Mouse (Mus musculus): Measurements from ENCODE around the gene Caps2. TPM values are rescaled to one million over a fixed set of nuclear protein-coding genes. Genes with fewer than 3 reads are reported as not detected.
"Not testable (repeated sequence)": the region's sequence is repeated elsewhere in the genome, so short reads cannot be mapped to it uniquely, and the experiment has no call there.

Gene Caps2
- 0.21 and 0.23 TPM in 2 replicates for polyA plus RNA-seq (2016; fragmentation: Nextera tagmentation; extraction: Ambion mirVana)

DNA sequence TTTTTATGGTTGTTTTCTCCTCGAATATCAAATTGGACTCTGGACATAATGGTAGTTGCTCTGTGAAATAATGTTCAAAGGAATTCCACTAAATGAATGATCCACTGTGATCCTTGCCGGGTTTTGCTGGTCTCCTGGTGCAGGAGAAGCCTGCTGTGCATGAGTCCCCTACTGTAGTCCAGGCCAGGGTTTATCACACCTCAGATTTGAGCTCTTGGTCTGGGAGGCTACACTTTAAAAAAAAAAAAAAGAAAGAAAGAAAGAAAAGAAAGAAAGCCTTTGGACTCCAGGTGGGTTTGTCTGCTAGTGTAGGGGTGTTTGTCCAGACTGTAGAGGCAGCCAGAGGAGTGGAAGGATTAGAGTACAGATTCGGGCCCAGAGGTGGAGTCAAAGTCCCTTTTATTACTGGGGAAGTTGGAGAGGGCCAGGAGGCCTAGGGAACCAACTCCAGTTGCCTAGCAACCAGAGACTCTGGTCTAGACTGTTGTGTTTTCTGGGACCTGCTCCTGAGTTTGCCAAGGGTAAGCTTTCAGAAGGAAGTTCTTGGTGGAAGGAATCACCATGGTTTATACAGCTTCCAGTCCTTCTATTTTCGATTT, at the start of gene Caps2:
Gene Caps2, plus strand, starts transcription at position 454 of the 599 bp plus-strand sequence.
- H3K4me1 ChIP-seq = 0 out of 2 replicates have a peak, but pooled peaks cover 4% of the 10 kb centered on the region
- no peaks in the 10 kb centered on the region for H3K9me3 ChIP-seq
- WGBS = 36% methylated on average over 4 of the region's 4 CpGs
- DNase-seq (ENCODE audit: low spot score) = peak; percentile 75
- H3K27me3 ChIP-seq (ENCODE audit: insufficient read depth, poor library complexity, severe bottlenecking) = no peaks in the 10 kb centered on the region
- peak within 1 kb of the TSS; percentile 32; the same call in 1 of the 2 replicates for H3K4me3 ChIP-seq
- no peaks in the 10 kb centered on the region for H3K36me3 ChIP-seq
- peak within 1 kb of the TSS; percentile 62 for H3K27ac ChIP-seq

GRCm38 (mm10) chr10:112125090-112125489, 38.3 kb upstream of the Caps2 start:
- not testable (repeated sequence) for H3K4me3 ChIP-seq; H3K4me1 ChIP-seq; H3K27me3 ChIP-seq (ENCODE audit: insufficient read depth, poor library complexity, severe bottlenecking); DNase-seq (ENCODE audit: low spot score); H3K27ac ChIP-seq; H3K36me3 ChIP-seq; H3K9me3 ChIP-seq
- WGBS = 72% methylated on average over 2 of the region's 2 CpGs

DNA sequence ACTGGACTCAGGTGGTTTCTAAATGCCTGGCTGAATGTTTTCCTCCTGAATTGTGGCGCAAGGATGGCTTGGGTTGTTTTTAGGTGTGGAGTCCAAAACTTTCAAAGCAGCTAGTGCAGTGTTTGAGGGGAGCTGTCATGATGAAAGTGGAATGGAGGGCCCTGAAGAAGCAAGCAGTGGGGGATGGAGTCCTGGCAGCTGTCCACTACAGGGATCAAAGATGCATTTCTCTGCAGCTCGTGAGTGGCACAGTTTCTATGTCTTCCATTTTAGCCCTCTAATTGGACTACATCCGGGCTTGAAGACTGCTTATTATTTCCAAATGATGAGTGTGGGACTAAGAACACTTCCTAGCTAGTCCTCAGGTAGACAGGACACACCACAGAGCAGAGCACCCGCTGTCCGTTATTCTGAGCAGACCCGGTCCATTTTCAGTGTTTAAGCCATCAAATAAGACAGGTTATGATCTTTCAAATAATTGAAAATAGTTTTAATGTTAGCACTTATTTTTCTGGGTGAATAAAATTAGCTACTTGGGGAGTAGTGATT, 35.7 kb upstream of the Caps2 start:
- H3K4me3 ChIP-seq; H3K36me3 ChIP-seq; H3K27ac ChIP-seq; DNase-seq (ENCODE audit: low spot score); H3K27me3 ChIP-seq (ENCODE audit: insufficient read depth, poor library complexity, severe bottlenecking); H3K4me1 ChIP-seq; H3K9me3 ChIP-seq: not testable (repeated sequence)
- WGBS = 80% methylated on average over 6 of the region's 6 CpGs

GRCm38 (mm10) chr10:112132194-112132593, 31.2 kb upstream of the Caps2 start:
- Histone ChIP-seq H3K27ac (no peak overlapping the region), H3K4me3 (no peak overlapping the region), H3K4me1 (no peaks in the 10 kb centered on the region), H3K27me3 (ENCODE audit: insufficient read depth, poor library complexity, severe bottlenecking) (no peaks in the 10 kb centered on the region), H3K36me3 (no peaks in the 10 kb centered on the region), H3K9me3 (no peaks in the 10 kb centered on the region)
- DNase-seq (ENCODE audit: low spot score) = no peak
- WGBS = 83% methylated on average over 3 of the region's 3 CpGs

- Histone ChIP-seq H3K27me3 (ENCODE audit: insufficient read depth, poor library complexity, severe bottlenecking) (no peaks in the 10 kb centered on the region), H3K9me3 (no peaks in the 10 kb centered on the region), H3K27ac (no peak overlapping the region), H3K4me3 (peak overlapping the region; percentile 39), H3K4me1 (no peaks in the 10 kb centered on the region), H3K36me3 (no peaks in the 10 kb centered on the region)
- peak; percentile 86 for DNase-seq (ENCODE audit: low spot score)
- 17% methylated on average over 9 of the region's 9 CpGs for WGBS
These were observed 25.2 kb upstream of the Caps2 start for GRCm38 (mm10) chr10:112138050-112138870.

- Histone ChIP-seq H3K36me3 (no peaks in the 10 kb centered on the region), H3K9me3 (no peaks in the 10 kb centered on the region), H3K27ac (no peak overlapping the region), H3K27me3 (ENCODE audit: insufficient read depth, poor library complexity, severe bottlenecking) (no peaks in the 10 kb centered on the region), H3K4me3 (peak overlapping the region; percentile 39), H3K4me1 (no peaks in the 10 kb centered on the region)
- 42% methylated on average over 6 of the region's 6 CpGs for WGBS
- DNase-seq (ENCODE audit: low spot score) = no peak
These were observed 24.5 kb upstream of the Caps2 start for GRCm38 (mm10) chr10:112138871-112139430.

DNA sequence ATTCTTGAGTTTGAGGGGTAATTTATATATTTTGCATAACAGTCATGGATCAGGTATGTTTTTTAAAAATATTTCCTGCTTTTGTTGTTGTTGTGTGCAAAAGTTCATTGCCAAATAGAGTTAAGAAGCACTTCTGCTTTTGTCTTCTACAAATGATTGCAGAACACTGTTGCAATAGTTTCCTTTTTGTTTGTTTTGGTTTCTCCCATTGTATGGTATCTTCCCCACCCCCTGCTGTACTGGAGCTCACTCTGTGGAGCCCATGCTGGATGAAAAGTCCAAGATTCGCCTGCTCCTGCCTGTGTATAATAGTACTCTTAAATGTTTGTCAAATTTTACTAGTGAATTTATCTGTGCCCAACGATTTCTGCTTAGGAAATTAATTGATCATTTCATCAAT, 23.6 kb upstream of the Caps2 start:
- no peaks in the 10 kb centered on the region for H3K4me1 ChIP-seq
- no peaks in the 10 kb centered on the region for H3K9me3 ChIP-seq
- H3K27me3 ChIP-seq (ENCODE audit: insufficient read depth, poor library complexity, severe bottlenecking) = no peaks in the 10 kb centered on the region
- no peak overlapping the region for H3K4me3 ChIP-seq
- H3K36me3 ChIP-seq = no peaks in the 10 kb centered on the region
- 50% methylated on average over 2 of the region's 2 CpGs for WGBS
- H3K27ac ChIP-seq = no peak overlapping the region
- no peak for DNase-seq (ENCODE audit: low spot score)

DNA sequence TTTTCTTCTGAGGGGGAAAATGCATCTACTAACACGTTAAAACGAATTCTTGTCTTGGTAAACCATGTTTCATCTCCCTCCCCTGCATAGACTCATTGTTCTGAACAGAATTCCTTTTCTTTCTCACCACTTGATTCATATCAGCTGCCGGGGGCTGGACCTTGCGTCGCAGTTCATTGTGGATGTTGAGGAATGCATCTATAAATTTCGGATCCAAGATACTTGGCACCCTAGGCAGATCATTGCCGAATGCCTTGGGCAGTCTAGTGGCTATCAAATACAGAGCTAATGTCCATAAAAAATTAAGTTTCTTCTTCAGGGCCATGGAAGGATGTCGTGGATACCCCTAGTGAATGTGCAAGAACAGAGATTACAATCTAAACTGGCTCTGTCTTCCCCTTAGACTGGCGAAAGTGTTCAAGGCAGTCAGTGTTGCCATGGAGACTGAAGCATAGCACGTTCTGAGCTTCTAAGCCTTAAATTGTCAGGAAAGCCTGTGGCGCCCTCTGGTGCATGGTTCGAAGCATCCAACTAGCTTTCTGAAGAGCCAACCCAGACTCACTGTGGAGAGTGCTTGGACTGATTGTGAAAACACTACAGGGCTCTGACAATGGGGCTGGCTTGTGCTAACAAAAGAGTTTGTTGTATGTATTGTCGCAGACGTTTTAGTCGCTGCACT, 3.4 kb upstream of the Caps2 start, which contains the start of gene Glipr1l3:
Gene Glipr1l3, minus strand, starts transcription at position 446 of the 679 bp plus-strand sequence.
- H3K9me3 ChIP-seq, H3K36me3 ChIP-seq: not testable (repeated sequence)
- 32% methylated on average over 15 of the region's 15 CpGs for WGBS

DNA sequence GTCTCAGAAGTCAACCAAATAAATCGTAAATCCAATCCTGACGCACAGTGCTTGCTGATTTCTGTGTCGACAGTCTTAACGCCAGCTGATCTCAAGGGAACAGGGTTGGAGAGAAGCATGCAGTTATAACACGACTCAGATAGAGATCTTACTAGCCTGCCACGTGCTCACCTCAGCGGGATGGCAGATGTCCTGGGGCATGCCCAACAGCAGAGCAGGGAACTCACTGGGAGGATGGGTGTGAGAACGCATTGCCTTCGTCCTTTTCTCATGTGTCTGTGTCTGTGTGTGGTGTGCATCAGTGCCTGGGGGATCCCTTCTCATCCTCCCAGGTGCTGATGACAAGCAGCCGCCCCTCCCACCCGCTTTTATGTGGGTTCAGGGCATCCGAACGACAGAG, 13.6 kb downstream of the Caps2 start:
- DNase-seq (ENCODE audit: low spot score); H3K36me3 ChIP-seq; H3K4me3 ChIP-seq; H3K27me3 ChIP-seq (ENCODE audit: insufficient read depth, poor library complexity, severe bottlenecking); H3K4me1 ChIP-seq; H3K27ac ChIP-seq; H3K9me3 ChIP-seq: not testable (repeated sequence)
- WGBS = 38% methylated on average over 13 of the region's 13 CpGs

More for the DNA sequence above, 3.4 kb upstream of the Caps2 start, which contains the start of gene Glipr1l3:
- not testable (repeated sequence) for H3K27me3 ChIP-seq (ENCODE audit: insufficient read depth, poor library complexity, severe bottlenecking); H3K27ac ChIP-seq; H3K4me1 ChIP-seq; H3K4me3 ChIP-seq
- DNase-seq (ENCODE audit: low spot score) = peak; percentile 82

- not testable (repeated sequence) for H3K36me3 ChIP-seq; H3K4me3 ChIP-seq; H3K9me3 ChIP-seq; H3K4me1 ChIP-seq; DNase-seq (ENCODE audit: low spot score); H3K27ac ChIP-seq; H3K27me3 ChIP-seq (ENCODE audit: insufficient read depth, poor library complexity, severe bottlenecking)
- WGBS = 70% methylated on average over 2 of the region's 2 CpGs
These were observed 30.5 kb downstream of the Caps2 start for GRCm38 (mm10) chr10:112193919-112194318.

DNA sequence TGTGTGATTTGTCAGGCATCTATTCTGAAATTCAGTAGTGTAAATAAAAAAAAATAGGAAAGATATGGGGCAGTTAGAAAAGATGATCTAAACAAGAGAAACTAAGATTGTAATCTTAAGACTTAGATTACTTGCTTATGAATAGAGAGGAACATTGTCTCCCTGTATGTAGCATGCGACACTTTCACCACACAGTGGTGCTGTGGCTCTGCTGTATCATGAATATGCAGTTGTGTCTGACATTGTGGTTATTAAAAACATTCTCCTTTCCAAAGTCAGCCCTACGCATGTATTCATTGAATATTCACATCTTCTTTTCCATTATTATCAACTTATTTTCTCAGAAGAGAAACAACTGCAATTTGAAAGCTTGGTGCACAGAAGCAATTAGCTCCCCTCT, 40.0 kb downstream of the Caps2 start:
- H3K36me3 ChIP-seq = no peaks in the 10 kb centered on the region
- no peaks in the 10 kb centered on the region for H3K9me3 ChIP-seq
- H3K4me1 ChIP-seq = no peaks in the 10 kb centered on the region
- H3K27me3 ChIP-seq (ENCODE audit: insufficient read depth, poor library complexity, severe bottlenecking) = no peaks in the 10 kb centered on the region
- no peak overlapping the region for H3K27ac ChIP-seq
- 74% methylated on average over 2 of the region's 2 CpGs for WGBS
- DNase-seq (ENCODE audit: low spot score) = no peak
- H3K4me3 ChIP-seq = no peak overlapping the region

- Histone ChIP-seq H3K27me3 (ENCODE audit: insufficient read depth, poor library complexity, severe bottlenecking) (no peaks in the 10 kb centered on the region), H3K9me3 (no peaks in the 10 kb centered on the region), H3K4me3 (no peak overlapping the region), H3K36me3 (no peaks in the 10 kb centered on the region), H3K4me1 (no peaks in the 10 kb centered on the region), H3K27ac (no peak overlapping the region)
- 76% methylated on average over 1 of the region's 1 CpGs for WGBS
- no peak for DNase-seq (ENCODE audit: low spot score)
These were observed 63.7 kb downstream of the Caps2 start for GRCm38 (mm10) chr10:112227073-112227472.

Data from heart, embryonic 10.5 days (tissue).